Mouse (Mus musculus): ENCODE data around the gene Gm20388.

DNA sequence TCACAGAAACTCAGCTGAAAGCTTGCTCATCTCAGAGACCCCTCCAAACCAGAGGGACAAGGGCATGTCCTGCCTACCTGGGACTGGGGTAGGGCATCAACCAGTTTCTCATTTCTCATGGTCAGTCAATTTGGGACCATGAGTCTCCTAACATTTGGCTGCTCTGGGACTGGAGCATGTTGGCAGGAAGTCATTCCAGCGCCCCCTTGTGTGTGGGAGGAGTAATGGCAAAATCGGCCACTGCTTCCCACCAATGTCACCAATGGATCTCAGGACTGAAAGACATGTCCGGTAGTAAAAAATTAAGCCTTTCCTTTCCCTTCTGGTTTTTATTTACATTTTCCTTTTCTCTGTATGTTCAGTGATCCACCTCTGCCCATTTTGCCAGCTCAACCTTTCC is 1318.3 kb downstream of the Gm20388 start:
- no peak for TF ChIP-seq CTCF (IDR thresholded peaks at IDR 0.05; ENCODE audit: insufficient read depth, low read depth, low read length)
- TF ChIP-seq POLR2A (IDR thresholded peaks at IDR 0.05; ENCODE audit: insufficient read depth, low read depth, low read length) = no peak

Measured in olfactory bulb, adult 2 months (tissue).